Mouse (Mus musculus) cerebellum, adult 2 months (tissue): Measurements from ENCODE around the gene 1700047I17Rik2.
"Not testable (repeated sequence)": the region's sequence is repeated elsewhere in the genome, so short reads cannot be mapped to it uniquely, and the experiment has no call there.

Source experiments
- CTCF ChIP-seq: fragments of 200-500 bp; IDR thresholded peaks from 2 replicates; pipeline ENCODE4 v1.5.1; 2011; ENCODE audit warnings: low read depth, mild to moderate bottlenecking, control low read depth, low read length, moderate library complexity, borderline replicate concordance; ENCODE audit not compliant: insufficient read depth
- POLR2A ChIP-seq: fragments of 200-500 bp; IDR thresholded peaks from 2 replicates; pipeline ENCODE4 v1.6.1; 2011; ENCODE audit warnings: low read length, control low read depth, borderline replicate concordance; ENCODE audit not compliant: insufficient read depth

GRCm38 (mm10) chr12:55199799-55200198, 407 bp downstream of the 1700047I17Rik2 start:
- not testable (repeated sequence) for TF ChIP-seq POLR2A, CTCF
